Mouse (Mus musculus): ENCODE results near the gene Lrp2.

GRCm38 (mm10) chr2:69559380-69559779, 26.5 kb downstream of the Lrp2 start:
- no peak for TF ChIP-seq CTCF (IDR thresholded peaks at IDR 0.05; ENCODE audit: low read depth, low read length)
- TF ChIP-seq POLR2A (IDR thresholded peaks at IDR 0.05; ENCODE audit: extremely low read depth, insufficient read depth, low read length): no peak
